Mouse (Mus musculus) right cerebral cortex, adult 2 months (tissue): Measurements from ENCODE around the gene Gm10097.

Experiments
- DNase-seq, 2 experiments: peaks; one replicate each; pipeline ENCODE4 v3.0.0; 2021 to 2022; ENCODE audit warnings: low spot score in 2 of 2

Gm10097 gene

DNA sequence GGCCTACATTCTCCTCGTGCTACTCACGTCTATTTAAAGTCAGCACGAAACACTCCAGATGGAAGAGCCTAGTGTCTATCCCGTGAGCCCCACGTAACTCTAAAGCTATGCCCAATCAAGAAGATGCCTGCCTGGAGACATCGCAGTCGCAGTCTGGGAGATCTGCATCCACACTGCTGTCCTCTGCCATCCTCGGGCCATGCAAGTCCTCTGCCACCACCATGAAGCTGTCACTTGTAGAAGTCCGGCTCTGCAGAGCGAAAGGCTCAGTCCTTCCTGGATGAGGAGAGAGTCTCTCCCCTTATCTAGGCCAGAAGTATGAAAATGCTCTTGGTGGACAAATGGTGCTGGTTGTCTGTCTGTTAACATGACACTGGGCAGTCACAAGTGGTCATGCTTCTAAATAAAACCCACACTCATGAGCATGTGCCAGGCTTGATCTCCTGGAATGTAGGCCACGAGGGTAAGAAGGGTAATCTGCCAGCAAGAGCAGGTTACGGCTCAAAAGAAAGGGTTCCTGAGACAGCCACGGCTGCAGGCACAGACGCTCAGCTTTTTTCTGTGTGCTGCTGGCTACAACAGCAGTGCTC lies at the start of gene Gm10097:
Gene Gm10097, plus strand, starts transcription at position 517 of the 590 bp plus-strand sequence.
- no peak for DNase-seq

DNA sequence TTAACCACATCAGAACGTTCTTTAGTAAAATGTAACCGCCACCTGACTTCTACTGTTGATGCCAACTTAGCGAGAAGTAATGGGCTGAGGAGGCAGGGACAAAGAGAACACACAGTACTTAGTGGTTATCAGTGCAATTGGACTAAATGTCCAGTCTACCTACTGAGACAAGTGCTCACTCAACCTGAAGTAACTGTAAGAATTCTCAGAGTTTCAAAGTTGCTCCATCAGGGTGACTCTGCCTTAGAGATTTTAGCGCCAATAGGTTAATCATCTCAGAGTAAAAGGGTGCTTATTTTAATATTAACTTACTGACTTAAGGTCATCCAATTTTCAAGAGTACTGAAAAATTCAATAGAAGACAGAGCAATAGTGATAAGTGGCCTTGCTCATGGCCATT lies 43.1 kb upstream of the Gm10097 start:
- no peak for DNase-seq

DNA sequence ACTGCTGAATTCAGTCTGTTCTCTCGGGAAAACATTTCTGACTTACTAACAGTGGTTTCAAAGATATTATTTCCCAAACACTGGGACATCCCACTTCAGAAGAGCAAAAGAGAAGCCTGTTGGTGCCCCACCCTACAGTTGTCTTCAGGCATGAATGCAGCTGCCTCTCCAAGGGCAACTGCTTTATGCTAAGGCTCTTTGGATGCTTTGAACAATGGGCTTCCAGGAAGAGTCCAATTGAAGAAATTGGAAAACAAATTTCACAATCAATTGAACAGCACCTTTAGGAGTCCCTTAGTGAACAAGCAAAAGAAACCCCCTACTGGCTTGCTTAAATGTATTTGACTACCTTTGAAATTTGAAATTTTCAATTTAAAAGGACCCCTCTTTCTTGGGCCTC lies 41.8 kb upstream of the Gm10097 start:
- no peak for DNase-seq

DNA sequence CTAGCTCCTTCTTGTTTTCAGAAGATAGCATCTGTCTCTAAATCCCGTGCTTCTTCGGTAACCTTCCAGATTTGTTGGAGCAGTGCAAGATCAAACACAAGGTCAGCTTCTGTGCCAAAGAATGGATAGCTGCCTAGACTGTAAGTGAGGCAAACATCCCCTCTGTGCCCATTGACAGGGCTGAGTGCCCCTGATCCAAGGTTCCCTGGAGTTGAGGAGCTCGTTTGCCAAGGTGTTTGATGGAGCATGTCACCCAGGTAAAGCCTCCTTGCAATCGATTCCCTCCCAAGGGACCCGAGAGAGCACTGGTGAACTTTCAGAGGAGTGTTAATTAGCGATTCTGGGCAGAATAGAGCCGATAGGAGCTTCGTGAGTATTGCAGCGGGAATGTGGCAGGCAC lies 40.7 kb upstream of the Gm10097 start:
- DNase-seq = no peak

DNA sequence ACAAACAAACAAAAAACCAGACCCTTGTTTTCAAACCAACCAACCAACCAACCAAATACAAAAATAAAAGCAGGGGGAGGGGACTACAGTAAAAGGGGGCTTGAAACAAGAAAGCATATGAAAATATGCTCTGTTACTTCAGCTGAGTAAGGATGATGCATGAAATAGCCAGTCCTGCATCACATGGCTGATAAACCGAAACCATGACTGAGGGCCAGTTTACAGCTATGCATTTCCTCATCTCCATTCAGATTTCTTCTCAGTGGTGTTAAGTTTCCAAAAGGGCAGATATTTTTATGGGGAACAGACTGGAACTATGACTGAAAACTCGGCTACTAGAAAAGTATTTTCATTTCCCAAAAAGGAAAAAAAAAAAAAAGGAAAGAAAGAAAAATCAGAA lies 39.8 kb upstream of the Gm10097 start:
- no peak for DNase-seq

DNA sequence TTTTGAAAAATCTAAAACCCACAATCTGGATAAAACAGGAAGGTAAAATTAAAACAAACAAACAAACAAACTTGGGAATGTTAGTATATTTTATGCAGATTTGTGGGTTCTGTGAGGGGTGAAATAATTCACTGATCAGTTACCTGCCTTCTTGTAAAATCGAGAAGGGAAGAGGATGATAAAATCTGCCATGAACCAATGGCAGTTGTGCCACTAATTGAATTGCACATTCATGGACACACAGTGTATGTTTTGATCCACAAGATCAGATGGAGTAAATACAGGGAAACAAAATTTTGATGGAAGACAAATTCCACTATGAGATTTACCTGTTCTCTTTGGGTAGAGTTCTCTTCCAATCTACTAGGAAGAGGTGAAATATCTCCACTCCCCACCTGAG lies 39.1 kb upstream of the Gm10097 start:
- DNase-seq = no peak

DNA sequence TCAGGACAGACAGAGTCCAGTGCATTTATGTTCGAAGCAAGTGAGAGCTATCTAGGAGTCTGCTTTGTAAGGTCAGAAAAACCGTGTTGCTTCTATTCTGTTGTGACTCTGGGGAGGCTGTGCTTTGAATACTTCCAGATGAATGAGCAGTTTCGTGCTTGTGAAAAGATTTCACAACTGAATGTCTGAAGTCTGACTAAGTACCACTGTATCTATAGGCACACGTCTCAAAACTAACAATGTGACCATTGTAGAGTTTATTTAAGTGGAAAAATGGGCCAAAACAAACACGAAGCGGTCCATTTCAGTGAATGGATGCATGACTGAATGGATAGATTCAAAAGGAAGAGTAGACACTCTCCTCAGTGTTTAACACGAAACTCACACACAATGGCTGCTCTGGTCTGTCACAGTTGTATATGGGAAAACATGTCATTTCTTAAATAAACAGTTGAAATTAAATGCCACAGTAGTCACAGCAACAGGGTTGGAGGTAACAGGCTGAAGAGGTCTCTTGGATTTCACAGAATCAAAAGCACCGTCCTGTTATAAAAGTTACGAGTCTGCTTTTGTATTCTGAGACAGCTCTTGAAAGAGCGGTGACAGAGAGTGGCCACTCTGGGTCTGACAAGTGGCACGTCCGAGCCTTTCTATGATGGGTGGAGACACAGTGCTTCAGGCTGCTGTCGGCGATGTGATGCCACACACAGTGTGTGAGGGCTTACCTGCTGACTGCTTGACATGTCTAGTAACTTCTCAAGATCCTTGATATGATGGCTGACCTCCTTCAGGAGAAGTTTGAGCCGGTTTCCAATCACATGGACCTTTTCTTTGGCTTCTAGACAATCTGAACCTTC lies 36.6 kb upstream of the Gm10097 start:
- DNase-seq = no peak

DNA sequence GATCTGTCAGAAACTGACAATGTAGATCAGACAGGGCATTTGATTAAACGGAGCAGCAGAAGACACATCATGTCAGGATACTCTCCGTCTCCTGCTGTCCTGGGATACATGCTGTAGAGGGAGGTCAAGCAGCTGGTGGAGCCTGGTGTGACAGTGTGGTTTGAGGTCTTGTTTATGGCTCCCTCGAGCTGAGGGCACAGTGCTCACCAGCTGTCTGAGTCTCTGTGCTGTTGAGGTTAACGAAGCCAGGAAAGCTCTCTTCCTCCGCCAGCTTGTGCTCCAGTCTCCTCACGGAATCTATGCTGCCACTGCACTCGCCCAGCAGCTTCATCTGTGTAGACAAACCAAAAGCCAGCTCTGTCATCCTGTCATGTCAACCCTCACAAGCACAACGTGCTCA lies 27.7 kb upstream of the Gm10097 start:
- no peak for DNase-seq

DNA sequence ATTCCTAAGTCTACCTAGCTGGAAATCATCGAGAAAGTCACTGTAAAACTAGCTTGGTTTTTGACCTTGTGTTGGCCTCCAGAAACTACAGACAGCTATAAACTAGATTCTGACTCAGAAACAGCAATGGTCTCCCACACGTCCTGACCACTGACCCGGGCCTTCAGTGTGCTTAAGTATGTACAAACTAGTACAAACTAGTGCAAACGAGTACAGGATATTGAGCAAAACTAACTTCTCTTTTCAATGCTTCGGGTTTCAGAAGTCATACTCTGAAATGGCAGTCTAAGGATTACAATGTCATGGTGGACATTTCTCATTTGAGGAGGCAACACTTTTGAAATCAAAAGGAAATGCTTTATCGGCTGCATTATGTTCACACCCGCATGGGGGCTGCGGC lies 24.5 kb upstream of the Gm10097 start:
- no peak for DNase-seq

DNA sequence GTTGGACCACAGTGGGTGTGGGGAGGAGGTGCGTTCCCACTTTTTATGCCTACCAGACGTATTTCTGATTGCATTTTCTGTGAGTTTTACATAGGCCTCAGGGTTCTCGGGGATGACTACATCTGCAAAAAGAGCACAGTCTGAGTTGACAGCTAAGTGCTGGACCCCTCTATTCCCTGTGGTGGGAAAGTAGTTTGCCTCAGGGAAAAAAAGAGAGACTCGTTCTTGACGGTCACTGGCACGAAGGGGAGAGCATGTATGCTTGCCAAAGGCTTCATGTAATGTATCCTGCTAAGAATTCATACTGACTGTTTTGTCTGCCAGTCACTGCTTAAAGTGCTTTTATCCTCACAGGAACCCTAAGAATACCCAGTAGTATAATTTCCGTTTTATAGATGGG lies 23.8 kb upstream of the Gm10097 start:
- no peak for DNase-seq

DNA sequence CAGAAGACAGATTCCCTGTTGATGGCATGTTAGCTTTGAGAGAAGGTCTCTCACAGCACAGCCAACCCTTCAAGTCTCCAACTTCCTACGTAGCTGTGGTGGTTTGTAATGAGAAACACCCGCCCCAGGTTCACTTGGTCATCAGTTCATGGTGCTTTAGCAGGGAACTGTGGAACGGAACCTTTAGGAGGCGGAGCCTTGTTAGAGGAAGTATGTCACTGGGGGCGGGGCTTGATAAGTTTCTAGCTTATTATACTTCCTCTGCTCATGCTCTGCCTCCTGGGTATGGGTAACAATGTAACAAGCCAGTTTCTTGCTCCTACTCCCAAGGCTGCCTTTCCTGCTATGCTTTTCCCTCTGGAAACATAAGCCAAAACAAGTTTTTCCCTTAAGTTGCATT lies 23.3 kb upstream of the Gm10097 start:
- DNase-seq = no peak

DNA sequence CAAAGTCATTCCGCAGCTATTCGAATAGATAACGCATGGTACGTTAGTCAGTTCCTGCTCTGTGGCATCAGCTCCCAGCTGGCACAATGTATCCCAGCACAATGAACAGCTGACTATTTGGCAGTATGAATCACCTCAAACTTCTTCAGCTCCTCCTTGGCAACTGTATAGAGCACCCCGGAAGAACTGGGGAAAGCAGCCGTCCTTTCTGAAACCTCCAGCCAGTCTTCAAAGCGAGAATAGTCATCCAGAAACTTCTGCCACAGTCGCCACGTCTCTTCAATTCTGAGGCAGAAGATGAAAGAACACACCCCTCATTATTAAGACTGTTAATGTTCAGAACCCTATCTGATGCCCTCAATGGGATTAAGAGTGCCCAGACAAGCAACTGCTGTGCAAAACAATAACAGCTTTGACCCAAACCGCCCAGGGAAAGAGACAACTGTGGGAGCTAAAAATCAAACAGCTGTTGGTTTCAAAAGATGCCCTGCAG lies 12.7 kb upstream of the Gm10097 start:
- no peak for DNase-seq

DNA sequence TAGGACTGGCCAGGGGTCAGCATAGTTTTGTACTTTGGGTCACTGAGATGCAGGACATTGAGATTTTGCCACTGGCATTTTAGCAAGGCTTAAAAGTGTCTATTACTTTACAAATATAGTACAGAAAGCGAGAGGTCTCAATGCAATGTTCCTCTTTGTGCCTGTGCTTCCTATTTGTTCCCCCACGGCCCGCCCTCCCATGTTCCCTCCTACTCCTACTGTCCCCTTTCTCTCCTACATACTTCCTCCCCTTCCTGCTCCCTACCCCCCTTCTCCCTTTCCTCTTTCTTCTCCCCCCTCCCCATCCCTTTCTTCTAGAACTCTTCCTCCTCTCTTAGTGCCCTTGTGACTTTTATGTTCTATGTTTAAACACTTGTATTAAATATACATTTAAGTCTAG lies 12.1 kb upstream of the Gm10097 start:
- no peak for DNase-seq

DNA sequence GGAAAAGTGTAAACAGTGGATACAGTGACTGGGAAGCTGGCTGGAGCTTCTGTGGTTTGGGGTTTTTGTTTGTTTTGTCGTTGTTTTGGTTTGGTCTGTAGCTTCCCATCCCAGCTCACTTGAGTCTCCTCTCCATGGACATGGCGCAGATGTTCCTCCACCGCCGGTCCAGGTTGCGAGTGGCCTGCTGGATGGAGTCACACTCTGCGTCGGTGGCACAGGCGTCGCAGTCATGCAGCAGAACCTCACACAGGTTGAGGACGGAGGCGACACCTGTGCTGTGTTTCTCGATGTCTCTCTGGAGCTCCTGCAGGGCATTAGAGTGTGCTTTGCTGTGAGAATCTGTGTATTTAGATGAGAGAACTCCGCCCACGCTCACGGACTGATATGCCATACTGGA lies 11.3 kb upstream of the Gm10097 start:
- DNase-seq = no peak

DNA sequence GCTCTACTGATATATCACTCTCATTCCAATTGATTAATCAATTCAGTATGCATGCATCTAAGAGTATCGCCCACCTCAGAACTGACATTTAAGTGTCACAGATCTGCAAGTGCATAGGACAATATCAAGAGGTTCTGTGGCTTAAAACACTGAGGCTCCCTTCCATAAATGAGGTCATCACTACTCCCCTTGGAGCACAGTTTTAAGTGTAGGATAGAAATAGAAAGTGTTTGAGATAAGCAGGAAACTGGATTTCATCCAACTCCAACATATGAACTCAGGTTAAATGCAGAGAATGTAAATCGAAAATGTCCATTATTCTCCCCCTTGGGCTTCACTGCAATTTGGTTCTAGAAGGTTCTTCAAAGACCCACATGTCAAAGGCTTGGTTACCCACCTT lies 10.1 kb upstream of the Gm10097 start:
- DNase-seq = no peak

DNA sequence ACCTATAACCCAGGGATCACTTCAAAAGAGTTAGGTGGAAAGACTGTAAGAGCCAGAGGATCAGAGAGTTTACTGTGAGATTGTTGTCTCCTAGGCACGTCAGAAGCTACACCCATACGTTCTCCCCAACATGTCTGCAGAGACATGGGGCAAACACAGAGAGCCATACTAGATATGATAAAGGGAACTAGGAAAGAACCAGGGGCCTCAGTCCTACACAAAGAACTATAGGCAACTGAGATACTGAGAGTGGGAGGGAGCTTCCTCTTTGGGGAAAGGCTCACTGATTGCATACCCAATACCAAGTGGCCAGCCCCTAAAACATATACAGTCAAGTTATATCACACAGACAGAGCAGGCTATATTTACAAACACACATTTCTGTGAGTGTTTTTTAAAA lies 9.0 kb upstream of the Gm10097 start:
- DNase-seq = no peak

DNA sequence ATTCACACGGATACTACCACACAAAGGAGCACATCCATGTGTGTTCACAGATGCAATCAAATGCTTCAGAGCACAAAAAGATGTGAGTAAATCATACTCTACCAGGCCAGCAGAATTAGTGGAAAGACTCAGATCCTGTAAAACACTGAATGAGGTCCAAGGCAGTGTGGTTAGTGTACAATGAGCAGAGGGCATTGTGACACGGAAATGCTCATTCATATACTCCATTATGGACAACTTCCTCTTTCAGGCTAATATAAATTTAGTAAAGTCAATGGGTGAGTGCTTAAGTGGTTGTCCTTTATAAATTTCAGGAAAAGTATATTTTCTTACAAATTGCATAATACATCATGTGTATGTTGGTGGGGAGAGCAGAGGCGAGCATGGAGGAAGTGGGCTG lies 1.9 kb upstream of the Gm10097 start:
- DNase-seq = no peak

DNA sequence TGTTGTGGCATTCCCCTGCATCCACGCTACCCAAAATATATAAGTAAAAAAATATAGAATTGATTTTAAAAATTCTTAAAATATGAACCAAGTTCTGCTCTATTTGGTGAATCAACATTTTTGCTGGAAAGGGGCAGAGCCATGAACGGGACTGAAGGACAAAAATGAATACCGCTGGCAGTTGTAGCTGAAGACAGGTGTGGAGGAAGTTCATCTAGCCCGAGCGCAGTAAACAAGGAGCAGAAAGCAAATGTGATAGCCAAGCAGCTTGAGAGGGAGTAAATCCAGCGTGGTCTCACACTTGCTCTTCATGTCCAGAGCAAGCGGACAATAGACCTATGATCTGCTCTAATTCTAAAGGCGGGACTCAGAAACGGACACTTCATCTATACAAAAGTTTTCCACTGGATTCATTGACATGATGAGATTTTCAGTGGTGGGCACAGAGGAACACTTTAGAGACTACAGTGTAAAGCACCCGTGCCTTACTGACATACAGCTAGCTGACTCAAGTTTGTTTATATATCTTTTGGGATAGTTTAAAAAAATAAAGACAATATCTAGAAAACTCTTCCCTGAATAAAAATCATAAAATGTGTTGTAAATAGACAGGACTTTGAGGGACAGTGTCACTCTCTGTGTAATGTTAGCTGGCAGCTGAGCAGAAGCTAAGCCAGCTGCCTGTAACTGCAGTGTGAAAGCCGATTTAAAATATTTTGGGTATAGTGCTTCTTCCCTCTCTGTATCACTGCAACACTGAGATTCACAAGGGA lies 1.4 kb downstream of the Gm10097 start:
- DNase-seq = no peak

DNA sequence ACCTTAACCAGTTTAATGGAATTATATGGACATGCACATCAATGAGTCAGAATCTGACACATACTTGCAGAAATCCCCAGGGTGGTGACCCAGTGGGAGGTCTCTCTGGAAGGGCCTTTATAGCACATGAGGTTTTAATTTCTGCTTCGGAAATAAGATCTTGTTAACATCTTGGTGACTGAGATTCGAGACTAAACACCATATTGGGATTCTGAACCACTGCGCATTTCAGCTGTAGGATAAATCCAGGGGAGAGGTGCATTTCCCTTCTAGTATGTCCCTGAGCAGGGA lies 1.9 kb downstream of the Gm10097 start:
- DNase-seq = no peak

DNA sequence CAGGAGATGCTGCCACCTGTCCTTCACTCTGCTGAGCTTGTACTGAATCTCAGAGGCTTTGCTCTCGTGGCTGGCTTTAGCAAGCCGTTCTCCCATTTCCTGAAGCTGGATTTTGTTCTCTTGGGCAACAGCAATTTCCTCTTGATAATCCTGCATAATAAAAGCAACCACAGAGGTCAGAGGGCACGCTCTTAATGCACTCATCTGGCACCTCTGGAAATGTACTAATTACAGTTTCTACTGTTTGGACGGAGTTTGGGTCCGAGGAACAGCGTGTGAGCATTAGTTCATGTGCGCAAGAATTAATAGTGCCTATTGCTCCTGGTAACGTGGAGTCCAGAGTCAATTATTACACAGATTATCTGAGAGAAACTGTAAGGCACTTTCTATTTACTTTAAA lies 3.1 kb downstream of the Gm10097 start:
- no peak for DNase-seq

DNA sequence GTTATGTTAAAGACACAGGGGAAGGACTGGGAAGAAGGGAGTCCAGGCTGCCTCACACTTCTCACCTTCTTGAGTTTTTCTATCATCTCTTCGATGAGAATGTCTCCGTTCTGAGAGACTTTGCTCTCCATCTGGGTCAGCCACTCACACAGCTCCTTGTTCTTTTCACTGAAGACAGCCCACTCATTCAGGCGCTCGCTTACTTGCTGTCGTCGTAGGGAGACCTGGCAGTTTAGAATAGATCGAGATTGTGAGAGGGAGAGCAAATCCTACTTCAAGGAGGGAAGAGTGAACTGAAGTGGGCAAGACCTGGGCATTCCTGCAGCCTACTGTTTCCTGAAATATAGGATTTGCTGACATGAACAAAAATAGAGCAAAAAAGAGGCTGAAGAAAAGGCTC lies 6.7 kb downstream of the Gm10097 start:
- DNase-seq = no peak

DNA sequence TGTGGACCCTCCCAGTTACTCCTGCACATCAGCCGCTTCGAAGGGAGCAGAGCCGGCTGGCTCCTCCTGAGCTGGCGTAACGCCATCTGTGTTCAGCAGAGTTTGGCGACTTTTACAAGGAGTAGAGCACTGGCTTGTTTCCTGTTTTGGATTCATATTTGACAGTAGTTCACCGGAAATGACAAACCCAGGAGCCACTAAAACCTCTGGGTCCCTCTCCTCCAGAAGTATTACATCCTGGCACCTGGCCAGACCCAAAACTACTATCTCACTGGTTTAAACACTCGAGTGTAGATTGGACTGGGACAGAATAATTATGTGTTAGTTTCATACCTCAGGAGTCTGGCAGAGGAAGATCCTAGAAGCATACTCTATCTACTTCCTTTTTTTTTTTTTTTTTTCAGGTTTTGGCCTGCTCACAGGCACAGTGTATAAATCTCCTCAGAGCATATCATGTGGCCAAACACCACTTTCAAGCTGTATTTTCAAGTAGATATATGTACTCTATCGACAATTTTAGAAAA lies 11.0 kb downstream of the Gm10097 start:
- no peak for DNase-seq

DNA sequence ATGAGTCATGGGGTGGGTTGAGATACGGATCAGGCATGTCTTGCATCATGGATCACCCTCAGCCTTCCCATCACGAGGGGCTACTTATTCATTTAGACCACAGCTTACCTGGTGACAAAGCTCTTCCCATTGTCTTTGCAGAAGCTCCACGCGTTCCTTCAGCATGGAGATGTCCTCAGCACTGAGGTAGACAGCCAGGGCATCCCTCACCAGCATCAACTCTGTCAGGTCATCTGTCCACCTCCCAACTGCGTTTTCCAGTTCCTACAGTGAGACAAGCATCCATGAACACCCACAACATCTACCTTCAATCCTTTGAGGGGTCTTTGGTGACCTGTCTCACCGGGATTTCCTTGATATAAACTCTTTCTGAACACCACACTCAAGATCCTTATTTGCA lies 14.7 kb downstream of the Gm10097 start:
- no peak for DNase-seq
